Mouse (Mus musculus) embryonic facial prominence, embryonic 12.5 days (tissue): ENCODE results near the gene Pgrmc2. TPM values are rescaled to one million over a fixed set of nuclear protein-coding genes. Genes with fewer than 3 reads are reported as not detected.
A peak's percentile ranks its signal among the peaks of the same experiment; 100 is the strongest.

Experiments
- ATAC-seq: fragments of 200-750 bp; cut with Nextera tagmentation; 2 replicates; pipeline ENCODE4 v1.8.0; 2017; ENCODE audit not compliant: insufficient number of reproducible peaks, insufficient read depth, low FRiP score, low TSS enrichment
- H3K27ac ChIP-seq: fragments of 300-500 bp; sonication (generic); 2 replicates; pipeline ENCODE4 v1.5.1; 2016; ENCODE audit warnings: mild to moderate bottlenecking
- H3K27me3 ChIP-seq: fragments of 300-500 bp; sonication (generic); 2 replicates; pipeline ENCODE4 v1.6.1; 2016; ENCODE audit warnings: mild to moderate bottlenecking, moderate library complexity
- H3K36me3 ChIP-seq: fragments of 300-500 bp; sonication (generic); 2 replicates; pipeline ENCODE4 v1.6.1; 2016; ENCODE audit warnings: mild to moderate bottlenecking
- H3K4me1 ChIP-seq: fragments of 300-500 bp; sonication (generic); 2 replicates; pipeline ENCODE4 v1.6.1; 2016
- H3K4me2 ChIP-seq: fragments of 300-500 bp; sonication (generic); replicated peaks from 2 replicates; pipeline ENCODE4 v1.6.1; 2016; ENCODE audit warnings: mild to moderate bottlenecking, moderate library complexity
- H3K4me3 ChIP-seq: fragments of 300-500 bp; sonication (generic); 2 replicates; pipeline ENCODE4 v1.5.1; 2016; ENCODE audit warnings: mild to moderate bottlenecking
- H3K9ac ChIP-seq: fragments of 300-500 bp; sonication (generic); 2 replicates; pipeline ENCODE4 v1.6.1; 2016; ENCODE audit warnings: mild to moderate bottlenecking, moderate library complexity
- H3K9me3 ChIP-seq: fragments of 300-500 bp; sonication (generic); 2 replicates; pipeline ENCODE4 v1.6.1; 2016; ENCODE audit warnings: mild to moderate bottlenecking, moderate library complexity
- WGBS: fragments of 180-500 bp; shearing (Covaris S2); methylation state at CpG from one replicate; pipeline ENCODE4 v1.1.7; 2016; 5-methylcytosine and 5-hydroxymethylcytosine counted together
- polyA plus RNA-seq: library from polyadenylated mRNA; unstranded; fragments of >200 nt; fragmentation: Nextera tagmentation; extraction: Ambion mirVana; gene quantifications from 2 replicates; pipeline ENCODE4 v1.2.1, GENCODE M21; 2016

Gene Pgrmc2
- 50.3 and 50.8 TPM in 2 replicates for polyA plus RNA-seq

- ATAC-seq: peak; percentile 99
- H3K9me3 ChIP-seq: no peaks in the 10 kb centered on the region
- H3K9ac ChIP-seq: peak within 1 kb of the TSS; percentile 86
- H3K36me3 ChIP-seq: no peaks in the 10 kb centered on the region
- H3K27ac ChIP-seq: peak within 1 kb of the TSS; percentile 94
- peak within 1 kb of the TSS; percentile 62 for H3K4me2 ChIP-seq
- peaks cover 9% of the 10 kb centered on the region for H3K4me1 ChIP-seq
- peak within 1 kb of the TSS; percentile 88 for H3K4me3 ChIP-seq
- under 1% methylated on average over 79 of the region's 95 CpGs for WGBS
- no peaks in the 10 kb centered on the region for H3K27me3 ChIP-seq
Observed at GRCm38 (mm10) chr3:41082885-41083789, at the start of gene Pgrmc2. Gene Pgrmc2 (minus strand): TSS chr3:41083046.

- Histone ChIP-seq H3K27ac (no peak overlapping the region), H3K4me2 (peak overlapping the region; percentile 8; the same call in 1 of the 2 replicates), H3K4me3 (no peak overlapping the region), H3K36me3 (no peaks in the 10 kb centered on the region), H3K4me1 (no peaks in the 10 kb centered on the region), H3K9ac (no peak overlapping the region), H3K27me3 (no peaks in the 10 kb centered on the region), H3K9me3 (no peaks in the 10 kb centered on the region)
- ATAC-seq: no peak
- WGBS: 16% methylated on average over 12 of the region's 12 CpGs
Observed at GRCm38 (mm10) chr3:41124000-41124294, 41.1 kb upstream of the Pgrmc2 start.

GRCm38 (mm10) chr3:41123190-41123999, 40.5 kb upstream of the Pgrmc2 start:
- Histone ChIP-seq H3K4me2 (peak overlapping the region; percentile 8; the same call in 1 of the 2 replicates), H3K4me3 (no peak overlapping the region), H3K36me3 (no peaks in the 10 kb centered on the region), H3K4me1 (no peaks in the 10 kb centered on the region), H3K27me3 (no peaks in the 10 kb centered on the region), H3K27ac (no peak overlapping the region), H3K9me3 (no peaks in the 10 kb centered on the region), H3K9ac (no peak overlapping the region)
- no peak for ATAC-seq
- 23% methylated on average over 10 of the region's 10 CpGs for WGBS

- H3K9ac ChIP-seq: no peak overlapping the region
- H3K36me3 ChIP-seq: no peaks in the 10 kb centered on the region
- H3K4me2 ChIP-seq: no peak overlapping the region
- no peaks in the 10 kb centered on the region for H3K4me1 ChIP-seq
- H3K27ac ChIP-seq: no peak overlapping the region
- no peak overlapping the region for H3K4me3 ChIP-seq
- H3K9me3 ChIP-seq: no peaks in the 10 kb centered on the region
- 73% methylated on average over 5 of the region's 5 CpGs for WGBS
- ATAC-seq: no peak
- H3K27me3 ChIP-seq: no peaks in the 10 kb centered on the region
Observed at GRCm38 (mm10) chr3:41118173-41118572, 35.3 kb upstream of the Pgrmc2 start.

- no peak overlapping the region for H3K4me3 ChIP-seq
- no peaks in the 10 kb centered on the region for H3K36me3 ChIP-seq
- no peaks in the 10 kb centered on the region for H3K27me3 ChIP-seq
- no peaks in the 10 kb centered on the region for H3K9me3 ChIP-seq
- H3K4me1 ChIP-seq: no peaks in the 10 kb centered on the region
- H3K27ac ChIP-seq: no peak overlapping the region
- no peak overlapping the region for H3K4me2 ChIP-seq
- ATAC-seq: no peak
- H3K9ac ChIP-seq: no peak overlapping the region
Observed at GRCm38 (mm10) chr3:41117447-41117846, 34.6 kb upstream of the Pgrmc2 start.

DNA sequence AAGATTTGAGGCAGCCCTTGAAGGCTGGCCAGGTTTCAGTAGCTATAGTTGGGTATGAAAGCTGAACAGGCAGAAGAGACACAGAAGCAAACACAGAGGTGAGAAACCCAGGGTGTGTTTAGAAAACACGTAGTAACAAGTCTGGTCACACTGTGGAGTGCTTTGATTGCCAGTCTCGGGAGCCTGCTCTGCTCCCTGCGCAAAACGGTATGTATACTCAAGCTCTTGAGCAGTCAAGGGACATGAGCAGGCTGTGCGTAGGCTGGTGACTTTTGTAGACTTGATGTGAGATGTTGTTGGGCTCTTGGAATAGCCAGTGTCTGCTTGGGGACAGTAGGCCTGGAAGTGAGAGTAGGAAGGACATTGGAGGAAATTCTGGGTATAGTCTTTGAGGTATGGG, 30.3 kb upstream of the Pgrmc2 start:
- no peaks in the 10 kb centered on the region for H3K9me3 ChIP-seq
- H3K4me1 ChIP-seq: no peaks in the 10 kb centered on the region
- H3K4me3 ChIP-seq: no peak overlapping the region
- no peak overlapping the region for H3K4me2 ChIP-seq
- no peak for ATAC-seq
- H3K27ac ChIP-seq: no peak overlapping the region
- H3K36me3 ChIP-seq: no peaks in the 10 kb centered on the region
- H3K27me3 ChIP-seq: no peaks in the 10 kb centered on the region
- WGBS: 77% methylated on average over 5 of the region's 5 CpGs
- H3K9ac ChIP-seq: no peak overlapping the region

DNA sequence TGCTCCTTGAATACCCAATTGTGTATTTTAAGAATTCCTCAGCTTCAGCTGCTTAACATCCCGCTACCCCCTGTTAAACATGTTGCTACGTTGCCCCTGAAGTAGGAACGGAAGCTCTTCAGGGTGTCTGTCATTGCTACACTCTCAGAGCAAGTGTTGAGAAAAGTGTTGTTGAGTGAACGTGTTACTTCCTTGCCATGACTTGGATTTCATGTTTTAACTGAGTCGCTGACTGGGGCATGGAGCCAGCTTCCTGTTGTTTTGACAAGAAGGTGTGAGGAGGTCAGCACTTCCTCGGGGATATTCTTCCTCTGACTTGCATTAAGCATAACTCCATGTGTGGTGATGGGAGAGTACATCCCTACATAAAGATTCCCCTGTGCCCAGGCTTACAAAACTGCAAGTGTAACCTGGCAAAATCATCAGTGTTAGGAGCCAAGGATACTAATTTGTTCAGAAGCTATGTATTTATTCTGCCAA, 25.5 kb upstream of the Pgrmc2 start:
- no peaks in the 10 kb centered on the region for H3K27me3 ChIP-seq
- 40% methylated on average over 6 of the region's 6 CpGs for WGBS
- ATAC-seq: no peak

DNA sequence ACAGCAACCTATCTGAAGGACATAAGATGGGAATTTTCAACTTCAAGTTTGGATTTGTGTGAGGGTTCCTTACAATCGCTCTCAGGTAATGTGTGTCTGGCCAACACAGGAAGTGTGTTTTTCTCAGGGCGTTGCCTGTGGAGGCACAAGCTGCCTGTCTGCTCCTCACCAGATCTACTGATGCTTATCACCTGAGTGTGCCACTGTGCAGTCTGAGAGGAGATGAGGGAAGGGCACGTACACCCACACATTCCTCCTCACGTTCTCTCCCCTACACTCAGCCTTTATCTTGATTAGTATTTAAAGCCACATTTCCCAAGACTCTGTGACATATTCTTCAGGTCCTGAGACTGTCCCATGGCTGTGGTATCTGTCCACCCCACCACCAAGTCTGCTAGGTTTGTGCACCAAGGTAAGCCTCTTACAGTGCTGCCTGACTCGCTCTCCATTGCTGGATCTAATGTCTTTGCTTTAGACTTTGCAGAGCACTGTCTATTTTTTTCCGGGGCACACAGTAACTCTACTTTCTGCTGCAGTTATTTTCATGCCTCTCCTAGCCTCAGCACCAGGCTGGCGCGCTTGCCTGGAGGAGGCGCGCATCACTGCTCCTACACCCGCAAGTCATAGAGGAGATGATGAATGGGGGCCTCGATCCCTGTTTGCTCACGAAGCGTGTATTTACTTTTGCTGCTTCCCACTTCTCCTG, 24.9 kb upstream of the Pgrmc2 start:
- Histone ChIP-seq H3K27ac (no peak overlapping the region), H3K27me3 (no peaks in the 10 kb centered on the region), H3K4me2 (no peak overlapping the region), H3K36me3 (no peaks in the 10 kb centered on the region), H3K4me3 (no peak overlapping the region), H3K9me3 (no peaks in the 10 kb centered on the region), H3K9ac (no peak overlapping the region), H3K4me1 (no peaks in the 10 kb centered on the region)
- WGBS: 67% methylated on average over 14 of the region's 14 CpGs
- no peak for ATAC-seq

More for the DNA sequence above, 25.5 kb upstream of the Pgrmc2 start:
- no peak overlapping the region for H3K27ac ChIP-seq
- no peak overlapping the region for H3K4me2 ChIP-seq
- no peak overlapping the region for H3K9ac ChIP-seq
- H3K4me1 ChIP-seq: no peaks in the 10 kb centered on the region
- no peaks in the 10 kb centered on the region for H3K9me3 ChIP-seq
- no peak overlapping the region for H3K4me3 ChIP-seq
- no peaks in the 10 kb centered on the region for H3K36me3 ChIP-seq

DNA sequence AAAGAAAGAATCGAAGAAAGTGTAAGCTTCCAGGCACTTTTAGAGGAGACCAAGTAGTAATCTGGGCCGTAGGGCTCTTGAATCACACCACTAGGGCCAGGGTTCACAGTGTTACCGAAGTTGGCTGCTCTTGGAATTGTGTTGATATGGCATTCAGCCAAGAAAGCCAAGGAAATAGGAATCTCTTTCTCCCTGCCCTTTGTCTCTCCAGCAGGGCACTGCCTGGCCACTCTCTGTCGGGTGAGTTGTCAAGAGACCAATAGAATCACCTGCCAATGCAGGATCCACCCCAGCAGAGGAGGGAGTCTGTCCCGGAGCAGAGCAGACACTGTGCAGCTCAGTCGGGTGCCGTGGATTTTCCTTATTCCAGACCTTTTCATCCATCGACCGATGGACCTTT, 19.1 kb upstream of the Pgrmc2 start:
- no peaks in the 10 kb centered on the region for H3K27me3 ChIP-seq
- ATAC-seq: no peak

GRCm38 (mm10) chr3:41100157-41100556, 17.3 kb upstream of the Pgrmc2 start:
- no peaks in the 10 kb centered on the region for H3K4me1 ChIP-seq
- 74% methylated on average over 2 of the region's 2 CpGs for WGBS
- H3K9ac ChIP-seq: no peak overlapping the region
- no peaks in the 10 kb centered on the region for H3K27me3 ChIP-seq
- H3K4me3 ChIP-seq: no peak overlapping the region
- no peaks in the 10 kb centered on the region for H3K9me3 ChIP-seq
- no peak for ATAC-seq
- no peaks in the 10 kb centered on the region for H3K36me3 ChIP-seq
- H3K4me2 ChIP-seq: no peak overlapping the region
- no peak overlapping the region for H3K27ac ChIP-seq

More for the DNA sequence above, 19.1 kb upstream of the Pgrmc2 start:
- H3K4me1 ChIP-seq: no peaks in the 10 kb centered on the region
- H3K36me3 ChIP-seq: no peaks in the 10 kb centered on the region
- no peak overlapping the region for H3K4me3 ChIP-seq
- no peak overlapping the region for H3K27ac ChIP-seq
- H3K9me3 ChIP-seq: no peaks in the 10 kb centered on the region
- no peak overlapping the region for H3K9ac ChIP-seq
- WGBS: 88% methylated on average over 9 of the region's 9 CpGs
- no peak overlapping the region for H3K4me2 ChIP-seq

DNA sequence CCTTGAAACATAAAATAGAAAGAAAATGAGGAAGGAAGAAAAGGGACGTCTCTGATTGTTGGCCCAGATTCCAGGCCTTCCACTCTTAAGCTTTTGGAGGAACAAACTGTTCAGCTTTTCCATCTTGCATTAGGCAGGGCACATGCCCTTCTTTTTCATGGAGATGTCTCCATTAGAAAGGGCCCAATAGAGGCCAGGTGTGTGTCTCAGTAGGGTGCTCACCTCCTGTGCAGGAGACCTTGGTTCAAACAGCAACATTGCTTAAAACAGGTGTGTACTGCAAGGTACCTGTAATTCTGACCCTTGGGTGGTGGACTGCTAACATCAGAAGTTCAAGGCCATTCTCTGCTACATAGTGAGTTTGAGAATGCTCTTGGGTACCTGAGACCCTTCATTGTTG, 16.8 kb upstream of the Pgrmc2 start:
- Histone ChIP-seq H3K4me1 (no peaks in the 10 kb centered on the region), H3K4me3 (no peak overlapping the region), H3K9ac (no peak overlapping the region), H3K36me3 (no peaks in the 10 kb centered on the region), H3K27ac (no peak overlapping the region), H3K4me2 (no peak overlapping the region), H3K27me3 (no peaks in the 10 kb centered on the region), H3K9me3 (no peaks in the 10 kb centered on the region)
- no peak for ATAC-seq
- 70% methylated on average over 1 of the region's 1 CpGs for WGBS
